Mouse (Mus musculus) liver, embryonic 11.5 days (tissue): ENCODE data around the gene Susd5. TPM values are rescaled to one million over a fixed set of nuclear protein-coding genes. Genes with fewer than 3 reads are reported as not detected.
A peak's percentile ranks its signal among the peaks of the same experiment; 100 is the strongest.

Experiments used
- ATAC-seq: fragments of 200-750 bp; cut with Nextera tagmentation; replicated peaks from 2 replicates; pipeline ENCODE4 v1.8.0; 2017; ENCODE audit warnings: moderate number of reproducible peaks, mild to moderate bottlenecking, moderate TSS enrichment, moderate library complexity; ENCODE audit not compliant: low FRiP score
- DNase-seq: peaks from one replicate; pipeline ENCODE4 v3.0.0-alpha.2; 2017; ENCODE audit warnings: low spot score
- H3K27ac ChIP-seq: fragments of 300-500 bp; sonication (generic); 2 replicates; pipeline ENCODE4 v1.5.1; 2014; ENCODE audit warnings: mild to moderate bottlenecking, low read depth, low read length, control low read depth
- H3K27me3 ChIP-seq: fragments of 300-500 bp; sonication (generic); replicated peaks from 2 replicates; pipeline ENCODE4 v1.6.1; 2014; ENCODE audit warnings: low read length, mixed read lengths; ENCODE audit not compliant: control insufficient read depth, insufficient read depth
- H3K36me3 ChIP-seq: fragments of 300-500 bp; sonication (generic); 2 replicates; pipeline ENCODE4 v1.6.1; 2014; ENCODE audit warnings: mild to moderate bottlenecking, low read length, moderate library complexity, mixed read lengths; ENCODE audit not compliant: control insufficient read depth, insufficient read depth
- H3K4me1 ChIP-seq: fragments of 300-500 bp; sonication (generic); replicated peaks from 2 replicates; pipeline ENCODE4 v1.6.1; 2014; ENCODE audit warnings: low read length, mixed read lengths; ENCODE audit not compliant: control insufficient read depth, insufficient read depth
- H3K4me2 ChIP-seq: fragments of 300-500 bp; sonication (generic); 2 replicates; pipeline ENCODE4 v1.6.1; 2014; ENCODE audit warnings: mild to moderate bottlenecking, control low read depth, moderate library complexity
- H3K4me3 ChIP-seq: fragments of 300-500 bp; sonication (generic); 2 replicates; pipeline ENCODE4 v1.5.1; 2014; ENCODE audit warnings: low read depth, low read length, control low read depth
- H3K9ac ChIP-seq: fragments of 300-500 bp; sonication (generic); 2 replicates; pipeline ENCODE4 v1.6.1; 2014; ENCODE audit warnings: low read depth, low read length, control low read depth
- H3K9me3 ChIP-seq: fragments of 300-500 bp; sonication (generic); 2 replicates; pipeline ENCODE4 v1.6.1; 2016; ENCODE audit warnings: low read length, inconsistent platforms, mixed read lengths; ENCODE audit not compliant: control insufficient read depth
- WGBS: fragments of 180-500 bp; shearing (Covaris S2); extraction: QIAGEN DNeasy Blood & Tissue Kit; methylation state at CpG from one replicate; pipeline ENCODE4 v1.1.7; 2014; 5-methylcytosine and 5-hydroxymethylcytosine counted together
- polyA plus RNA-seq: library from polyadenylated mRNA; unstranded; fragments of >200 nt; fragmentation: Nextera tagmentation; extraction: Ambion mirVana; gene quantifications from 2 replicates; pipeline ENCODE4 v1.2.1, GENCODE M21; 2014

Susd5 gene
- 0.04 and 0.21 TPM in 2 replicates for polyA plus RNA-seq

DNA sequence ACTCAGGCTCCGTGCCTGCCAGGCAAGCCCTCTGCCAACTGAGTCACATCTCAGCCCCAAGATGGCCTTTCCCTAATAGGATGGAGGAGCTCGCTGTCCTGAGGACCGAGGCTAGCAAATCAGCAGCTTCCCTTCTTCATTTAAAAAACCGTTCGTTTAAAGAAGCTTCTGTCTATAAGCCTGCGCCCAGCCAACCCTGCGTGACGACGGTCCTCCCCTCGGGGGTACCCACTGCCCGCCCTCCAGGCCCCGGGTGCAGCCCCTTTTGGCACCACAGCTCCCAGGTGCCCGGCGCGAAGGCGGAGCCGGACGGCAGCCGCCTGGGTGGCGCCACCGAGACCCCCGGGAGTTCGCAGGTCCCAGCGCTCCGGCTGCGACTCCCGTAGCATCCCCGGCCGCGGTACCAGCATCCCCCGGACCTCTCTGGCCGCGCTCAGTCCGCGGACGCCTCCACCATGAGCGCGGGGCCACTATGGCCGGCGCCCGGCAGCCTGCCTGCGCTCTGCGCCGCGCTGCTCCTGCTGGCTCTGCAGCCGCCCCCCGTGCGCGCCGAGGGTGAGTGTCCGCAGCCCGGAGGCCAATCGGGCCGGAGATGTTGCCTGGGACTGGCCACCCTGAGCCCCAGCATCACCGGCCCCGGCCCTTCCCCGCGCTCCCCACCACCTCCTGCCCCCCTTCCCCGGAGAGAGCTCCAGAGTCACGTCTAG is at the start of gene Susd5:
TSS of gene Susd5 (plus strand) at position 51 of the 707 bp plus-strand sequence.
- Histone ChIP-seq H3K9me3 (no peaks in the 10 kb centered on the region), H3K27ac (no peak within 1 kb of the TSS), H3K36me3 (no peaks in the 10 kb centered on the region), H3K27me3 (peaks cover 39% of the 10 kb centered on the region), H3K4me1 (no peaks in the 10 kb centered on the region), H3K4me3 (peak within 1 kb of the TSS; percentile 42), H3K4me2 (peak within 1 kb of the TSS; percentile 60), H3K9ac (no peak within 1 kb of the TSS)
- ATAC-seq (no peak; the same call in 1 of the 2 replicates), DNase-seq (no peak)
- WGBS = 3% methylated on average over 48 of the region's 60 CpGs

DNA sequence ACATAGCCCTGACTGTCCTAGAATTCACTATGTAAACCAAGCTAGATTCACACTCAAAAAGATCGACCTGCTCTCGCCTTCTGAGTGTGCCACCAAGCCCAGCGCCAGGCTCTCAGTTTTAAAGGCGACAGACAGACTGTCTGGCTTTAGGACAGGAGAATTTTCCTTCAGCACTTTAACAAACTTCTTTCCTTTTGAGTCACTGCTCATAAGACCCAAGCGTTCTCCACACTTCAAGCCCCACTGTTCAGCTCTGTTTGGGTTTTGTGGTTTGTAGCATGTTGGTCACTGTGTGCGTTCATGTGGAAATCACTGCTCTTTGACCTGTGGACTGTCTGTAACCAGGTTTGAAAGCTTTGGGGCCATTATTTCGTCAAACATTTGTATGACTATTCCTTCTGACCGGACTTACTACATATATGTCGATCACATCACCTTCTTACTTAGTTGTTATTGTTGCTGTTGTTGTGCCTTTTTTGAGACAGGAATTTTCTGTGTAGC is 49.0 kb upstream of the Susd5 start:
- H3K9me3 ChIP-seq = no peaks in the 10 kb centered on the region
- H3K4me2 ChIP-seq = no peak overlapping the region
- no peak overlapping the region for H3K4me3 ChIP-seq
- DNase-seq = no peak
- 90% methylated on average over 9 of the region's 9 CpGs for WGBS
- H3K27ac ChIP-seq = no peak overlapping the region
- no peak overlapping the region for H3K9ac ChIP-seq
- H3K27me3 ChIP-seq = no peaks in the 10 kb centered on the region
- no peaks in the 10 kb centered on the region for H3K4me1 ChIP-seq
- no peak for ATAC-seq
- H3K36me3 ChIP-seq = no peaks in the 10 kb centered on the region

DNA sequence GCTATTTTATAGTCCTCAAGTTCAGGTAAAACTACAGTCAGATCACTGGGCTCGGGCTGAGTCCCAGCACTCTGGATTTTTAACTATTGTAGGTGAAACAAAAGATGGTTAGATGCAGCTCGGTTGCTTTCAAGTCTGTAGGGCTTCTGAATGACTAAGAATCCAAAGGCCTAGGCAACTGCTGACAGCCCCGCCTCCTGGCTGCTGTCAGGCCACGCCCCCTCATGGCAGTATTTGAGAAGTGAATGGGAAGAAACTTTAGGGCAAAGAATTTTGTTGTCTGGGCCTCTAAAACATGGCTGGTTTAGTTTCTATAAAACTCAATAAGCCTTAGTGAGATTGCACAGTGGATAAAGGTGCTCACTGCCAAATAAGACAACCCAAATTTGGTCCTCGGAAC is 47.4 kb upstream of the Susd5 start:
- no peaks in the 10 kb centered on the region for H3K27me3 ChIP-seq

DNA sequence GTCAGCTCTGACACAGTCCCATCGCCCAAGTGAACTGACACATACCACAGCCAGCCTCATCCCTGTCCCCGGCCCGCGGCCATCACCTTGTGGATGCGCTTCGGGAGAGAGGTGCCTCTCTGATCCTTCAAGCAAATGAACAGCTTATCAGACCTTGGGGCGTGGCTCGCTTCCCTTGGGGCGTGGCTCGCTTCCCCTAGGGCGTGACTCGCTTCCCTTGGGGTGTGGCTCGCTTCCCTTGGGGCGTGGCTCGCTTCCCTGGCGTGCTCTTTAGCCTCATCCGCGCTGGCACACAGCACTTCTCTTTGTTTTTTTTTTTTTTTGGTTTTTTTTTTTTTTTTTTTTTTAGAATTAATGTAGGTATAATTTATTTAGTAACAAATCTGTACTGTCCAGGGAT is 45.7 kb upstream of the Susd5 start:
- H3K27ac ChIP-seq = no peak overlapping the region
- DNase-seq (peak; percentile 35), ATAC-seq (no peak)
- H3K9me3 ChIP-seq = no peaks in the 10 kb centered on the region
- H3K36me3 ChIP-seq = no peaks in the 10 kb centered on the region
- no peaks in the 10 kb centered on the region for H3K4me1 ChIP-seq
- H3K27me3 ChIP-seq = no peaks in the 10 kb centered on the region
- WGBS = 48% methylated on average over 18 of the region's 18 CpGs
- H3K4me3 ChIP-seq = no peak overlapping the region
- no peak overlapping the region for H3K4me2 ChIP-seq
- no peak overlapping the region for H3K9ac ChIP-seq

More for the DNA sequence above, 47.4 kb upstream of the Susd5 start:
- no peak overlapping the region for H3K9ac ChIP-seq
- DNase-seq (no peak), ATAC-seq (no peak)
- no peaks in the 10 kb centered on the region for H3K36me3 ChIP-seq
- H3K9me3 ChIP-seq = no peaks in the 10 kb centered on the region
- no peak overlapping the region for H3K4me3 ChIP-seq
- H3K4me1 ChIP-seq = no peaks in the 10 kb centered on the region
- H3K27ac ChIP-seq = no peak overlapping the region
- WGBS = 50% methylated on average over 5 of the region's 5 CpGs
- no peak overlapping the region for H3K4me2 ChIP-seq

DNA sequence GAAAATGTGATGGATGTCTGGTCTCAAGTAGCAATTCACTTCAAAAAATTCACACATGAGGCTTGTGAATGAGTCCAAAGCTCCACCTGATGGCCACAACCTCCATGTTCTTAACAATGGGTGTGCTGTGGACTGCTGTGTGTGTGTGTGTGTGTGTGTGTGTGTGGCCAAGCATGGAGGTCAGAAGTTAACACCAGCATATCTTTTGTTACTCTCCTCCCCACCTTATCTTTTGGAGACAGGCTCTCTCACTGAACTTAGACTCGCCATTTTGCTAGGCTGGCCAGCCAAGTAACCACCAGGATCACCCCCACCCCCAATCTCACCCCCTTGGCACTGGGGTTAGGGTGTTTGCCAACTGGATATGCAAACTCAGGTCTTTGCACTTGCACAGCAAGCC is 42.9 kb upstream of the Susd5 start:
- Histone ChIP-seq H3K27me3 (no peaks in the 10 kb centered on the region), H3K27ac (no peak overlapping the region), H3K9ac (no peak overlapping the region), H3K4me3 (no peak overlapping the region), H3K36me3 (no peaks in the 10 kb centered on the region), H3K9me3 (no peaks in the 10 kb centered on the region), H3K4me1 (no peaks in the 10 kb centered on the region), H3K4me2 (no peak overlapping the region)
- 34% methylated on average over 1 of the region's 1 CpGs for WGBS
- no peak for DNase-seq
- ATAC-seq = peak; percentile 58

DNA sequence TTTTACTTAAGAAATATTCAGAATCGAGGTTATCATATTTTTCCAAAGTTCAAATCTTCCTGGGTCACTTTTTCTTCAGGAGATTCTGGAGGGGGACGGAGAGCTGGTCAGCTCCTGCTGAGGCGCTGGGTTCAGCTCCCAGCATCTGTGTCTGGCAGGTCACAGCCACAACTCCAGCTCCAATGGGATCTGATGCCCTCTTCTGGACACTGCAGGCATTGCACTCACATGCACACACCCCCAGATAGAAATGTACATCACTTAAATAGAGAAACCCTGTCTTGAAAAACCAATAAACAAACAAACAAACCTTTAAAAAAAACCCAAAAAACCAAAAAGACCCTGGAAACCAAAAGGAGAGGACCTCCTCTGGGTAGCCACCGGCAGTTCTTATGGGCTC is 41.2 kb upstream of the Susd5 start:
- Histone ChIP-seq H3K4me2 (no peak overlapping the region), H3K9ac (no peak overlapping the region), H3K4me3 (no peak overlapping the region), H3K9me3 (no peaks in the 10 kb centered on the region), H3K36me3 (no peaks in the 10 kb centered on the region), H3K4me1 (no peaks in the 10 kb centered on the region), H3K27me3 (no peaks in the 10 kb centered on the region), H3K27ac (no peak overlapping the region)
- no peak for ATAC-seq
- 79% methylated on average over 4 of the region's 4 CpGs for WGBS
- no peak for DNase-seq

DNA sequence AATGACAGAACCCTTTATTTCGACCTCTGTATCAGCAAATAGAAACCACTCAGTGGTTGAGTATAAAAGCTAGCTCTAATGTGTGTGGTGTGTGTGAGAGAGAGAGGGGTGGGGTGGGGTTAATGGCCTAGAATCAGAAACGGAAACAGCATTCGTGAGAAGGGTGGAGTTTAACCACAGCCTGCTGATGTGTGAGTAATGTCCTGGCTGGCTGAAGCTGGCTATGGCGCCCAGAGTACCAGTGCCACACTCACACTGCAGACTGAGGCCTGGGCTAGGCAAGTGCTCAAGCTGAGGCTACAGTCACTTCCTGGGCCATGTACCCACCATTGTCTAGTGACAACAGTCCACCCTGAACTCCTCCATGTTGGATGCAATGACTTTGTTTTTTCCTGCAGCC is 40.5 kb upstream of the Susd5 start:
- H3K27me3 ChIP-seq = no peaks in the 10 kb centered on the region
- peak; percentile 65 for ATAC-seq
- H3K4me1 ChIP-seq = no peaks in the 10 kb centered on the region
- 45% methylated on average over 4 of the region's 4 CpGs for WGBS
- H3K36me3 ChIP-seq = no peaks in the 10 kb centered on the region
- H3K27ac ChIP-seq = no peak overlapping the region
- no peak overlapping the region for H3K4me3 ChIP-seq
- H3K9me3 ChIP-seq = no peaks in the 10 kb centered on the region
- no peak for DNase-seq
- H3K4me2 ChIP-seq = no peak overlapping the region
- H3K9ac ChIP-seq = no peak overlapping the region

DNA sequence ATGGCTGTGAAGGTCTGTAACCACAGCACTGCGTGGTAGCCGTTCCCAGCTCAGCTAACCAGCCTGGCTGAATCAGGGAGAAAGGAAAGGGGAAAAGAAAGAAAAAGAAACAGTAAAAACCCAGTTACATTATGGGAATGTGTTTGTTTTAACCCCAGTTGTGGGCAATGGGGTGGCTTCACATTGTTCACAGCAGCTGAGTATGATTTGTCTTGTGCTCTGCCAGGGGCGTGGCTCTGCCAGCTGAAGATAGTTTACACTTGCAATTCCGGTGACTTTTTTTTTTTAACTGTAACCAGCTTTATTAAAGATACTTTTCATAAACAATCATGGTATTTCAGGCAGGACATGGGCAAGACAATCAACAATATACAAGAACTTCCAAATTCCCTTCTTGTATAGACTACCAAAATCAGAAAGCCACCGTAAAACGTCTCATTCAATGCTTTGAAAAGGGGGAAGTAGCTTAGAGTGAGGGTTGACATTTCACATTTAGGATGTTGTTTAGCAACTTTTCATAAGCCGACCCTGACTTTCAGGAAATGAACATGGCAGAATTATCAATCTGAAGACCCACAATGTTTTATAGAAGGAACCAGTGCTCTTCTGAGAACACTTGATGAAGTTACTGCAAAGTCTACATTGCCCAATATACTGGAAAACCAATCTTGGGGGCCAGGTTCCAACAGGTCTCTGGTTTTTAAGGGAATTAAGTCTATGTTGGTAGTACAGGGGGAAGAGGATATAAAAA is 37.8 kb upstream of the Susd5 start:
- WGBS = 75% methylated on average over 7 of the region's 7 CpGs
- Histone ChIP-seq H3K4me1 (no peaks in the 10 kb centered on the region), H3K4me3 (no peak overlapping the region), H3K9me3 (no peaks in the 10 kb centered on the region), H3K27ac (no peak overlapping the region), H3K4me2 (no peak overlapping the region), H3K27me3 (no peaks in the 10 kb centered on the region), H3K36me3 (no peaks in the 10 kb centered on the region), H3K9ac (no peak overlapping the region)
- no peak for DNase-seq
- ATAC-seq = no peak
